Mouse (Mus musculus): ENCODE results near the gene Fam72a. TPM values are rescaled to one million over a fixed set of nuclear protein-coding genes. Genes with fewer than 3 reads are reported as not detected.

The Fam72a gene
- polyA plus RNA-seq, 1 experiment from 2014 or later = 2.5 TPM

DNA sequence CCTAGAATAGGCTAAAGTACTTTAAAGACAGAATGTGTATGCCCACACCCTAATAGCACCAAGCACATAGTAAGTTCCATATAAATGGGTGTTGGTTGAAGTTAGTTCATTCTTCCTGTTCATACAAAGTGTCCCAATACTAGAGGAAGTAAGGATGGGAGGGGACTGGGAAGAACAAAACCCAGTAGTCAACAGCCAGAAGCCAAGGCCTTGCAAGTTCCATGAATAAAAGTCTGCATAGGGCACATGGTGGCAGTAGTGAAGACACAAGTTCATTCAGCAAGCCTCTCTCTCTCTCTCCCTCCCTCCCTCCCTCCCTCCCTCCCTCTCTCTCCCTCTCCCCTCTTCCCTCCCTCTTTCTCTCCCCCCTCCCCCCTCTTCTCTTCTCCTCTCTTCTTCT, 16.6 kb upstream of the Fam72a start:
- H3K4me3 ChIP-seq = no peak overlapping the region
- no peak overlapping the region for H3K4me2 ChIP-seq (replicated peaks)
- H3K36me3 ChIP-seq = no peaks in the 10 kb centered on the region; the same call in 1 of the 2 replicates
- H3K27ac ChIP-seq = no peak overlapping the region
- H3K27me3 ChIP-seq = no peaks in the 10 kb centered on the region
- 0 out of 2 replicates have a peak, but pooled peaks cover 2% of the 10 kb centered on the region for H3K4me1 ChIP-seq
- no peak for ATAC-seq (ENCODE audit: low FRiP score, low read depth)
- H3K9me3 ChIP-seq = no peaks in the 10 kb centered on the region
- H3K9ac ChIP-seq = no peak overlapping the region

DNA sequence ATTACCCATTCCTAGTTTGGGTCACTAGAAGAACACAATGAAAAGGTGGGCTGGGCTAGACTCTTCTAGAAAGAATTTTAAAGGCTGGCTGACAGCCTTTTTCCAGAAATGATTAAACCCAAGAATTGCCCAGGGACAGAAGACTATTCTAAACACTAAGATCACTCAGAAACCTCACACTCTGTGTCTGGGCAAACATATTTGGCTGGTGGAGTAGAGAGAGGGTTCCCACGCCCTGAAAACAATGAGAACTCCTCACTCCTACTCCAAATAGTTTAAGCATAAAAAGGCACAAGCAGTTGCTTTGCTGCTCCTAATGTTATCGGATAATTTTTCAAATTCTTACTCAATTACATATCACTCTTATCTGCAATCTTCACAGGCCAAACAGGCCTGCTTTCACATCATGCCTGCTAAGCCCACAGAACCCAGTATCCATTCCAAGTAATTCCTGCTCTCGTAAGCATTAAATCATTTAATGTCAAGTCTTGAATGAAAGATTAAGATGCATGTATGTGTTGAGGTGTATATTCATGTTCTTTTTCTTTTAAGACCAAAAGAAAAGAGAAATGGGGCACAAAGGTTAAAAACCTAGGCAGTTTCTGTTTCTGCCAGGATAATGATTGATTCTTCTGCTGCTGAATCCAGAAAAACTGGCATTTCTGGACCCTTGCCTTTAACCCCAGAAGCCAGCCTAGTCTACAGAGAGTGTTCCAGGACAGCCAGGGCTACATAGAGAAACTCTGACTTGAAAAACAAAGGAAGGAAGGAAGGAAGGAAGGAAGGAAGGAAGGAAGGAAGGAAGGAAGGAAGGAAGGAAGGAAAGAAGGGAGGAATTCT, 15.8 kb upstream of the Fam72a start:
- no peaks in the 10 kb centered on the region for H3K9me3 ChIP-seq
- no peak overlapping the region for H3K4me3 ChIP-seq
- no peak overlapping the region for H3K27ac ChIP-seq
- ATAC-seq (ENCODE audit: low FRiP score, low read depth) = no peak
- H3K9ac ChIP-seq = no peak overlapping the region
- H3K27me3 ChIP-seq = no peaks in the 10 kb centered on the region
- WGBS = 76% methylated on average over 3 of the region's 3 CpGs
- no peaks in the 10 kb centered on the region; the same call in 1 of the 2 replicates for H3K36me3 ChIP-seq
- H3K4me2 ChIP-seq (replicated peaks) = no peak overlapping the region
- H3K4me1 ChIP-seq = 0 out of 2 replicates have a peak, but pooled peaks cover 2% of the 10 kb centered on the region

- Histone ChIP-seq H3K4me1 (0 out of 2 replicates have a peak, but pooled peaks cover 2% of the 10 kb centered on the region), H3K27me3 (no peaks in the 10 kb centered on the region), H3K9ac (no peak overlapping the region), H3K27ac (no peak overlapping the region), H3K9me3 (no peaks in the 10 kb centered on the region), H3K36me3 (no peaks in the 10 kb centered on the region; the same call in 1 of the 2 replicates), H3K4me3 (no peak overlapping the region), H3K4me2 (replicated peaks) (no peak overlapping the region)
- no peak for ATAC-seq (ENCODE audit: low FRiP score, low read depth)
- WGBS = 93% methylated on average over 2 of the region's 2 CpGs
Observed at GRCm38 (mm10) chr1:131513136-131513535, 14.6 kb upstream of the Fam72a start.

GRCm38 (mm10) chr1:131514197-131514596, 13.5 kb upstream of the Fam72a start:
- Histone ChIP-seq H3K4me3 (no peak overlapping the region), H3K36me3 (no peaks in the 10 kb centered on the region; the same call in 1 of the 2 replicates), H3K27me3 (no peaks in the 10 kb centered on the region), H3K27ac (no peak overlapping the region), H3K4me1 (0 out of 2 replicates have a peak, but pooled peaks cover 2% of the 10 kb centered on the region), H3K4me2 (replicated peaks) (no peak overlapping the region), H3K9ac (no peak overlapping the region), H3K9me3 (no peaks in the 10 kb centered on the region)
- WGBS = 57% methylated on average over 1 of the region's 1 CpGs
- no peak for ATAC-seq (ENCODE audit: low FRiP score, low read depth)

DNA sequence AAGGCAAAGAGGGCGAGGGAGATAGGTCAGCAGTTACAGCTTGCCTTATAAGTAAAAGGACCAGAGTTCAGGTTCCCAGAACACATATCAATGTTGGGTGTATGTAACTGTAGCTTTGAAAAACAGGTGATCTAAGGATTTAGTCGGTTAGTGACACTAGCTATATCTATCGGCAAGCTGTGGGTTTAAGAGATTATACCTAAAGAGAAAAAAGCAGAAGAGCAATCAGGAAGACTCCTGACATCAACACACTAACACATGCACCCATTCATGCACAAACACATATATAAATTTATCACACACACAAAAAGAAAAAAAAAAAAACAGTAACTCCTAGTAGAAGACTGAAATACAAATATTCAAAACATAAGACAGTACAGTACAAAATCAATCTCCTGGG, 11.1 kb upstream of the Fam72a start:
- 92% methylated on average over 3 of the region's 3 CpGs for WGBS
- no peak overlapping the region for H3K27ac ChIP-seq

GRCm38 (mm10) chr1:131523794-131524193, 3.9 kb upstream of the Fam72a start:
- Histone ChIP-seq H3K27me3 (no peaks in the 10 kb centered on the region), H3K4me3 (peak overlapping the region; percentile 84), H3K27ac (no peak overlapping the region)

More for the DNA sequence above, 11.1 kb upstream of the Fam72a start:
- Histone ChIP-seq H3K9ac (no peak overlapping the region), H3K36me3 (no peaks in the 10 kb centered on the region), H3K27me3 (no peaks in the 10 kb centered on the region), H3K4me1 (peaks cover 17% of the 10 kb centered on the region), H3K4me3 (no peak overlapping the region), H3K4me2 (replicated peaks) (no peak overlapping the region), H3K9me3 (no peaks in the 10 kb centered on the region)
- no peak for ATAC-seq (ENCODE audit: low FRiP score, low read depth)

GRCm38 (mm10) chr1:131525101-131525585, 2.6 kb upstream of the Fam72a start:
- peak overlapping the region; percentile 84 for H3K4me3 ChIP-seq
- peak overlapping the region; percentile 97; the same call in 1 of the 2 replicates for H3K27ac ChIP-seq
- H3K9ac ChIP-seq = peak overlapping the region; percentile 88
- under 1% methylated on average over 26 of the region's 26 CpGs for WGBS
- no peaks in the 10 kb centered on the region for H3K36me3 ChIP-seq
- H3K9me3 ChIP-seq = no peaks in the 10 kb centered on the region
- peak overlapping the region; percentile 94 for H3K4me2 ChIP-seq (replicated peaks)
- no peaks in the 10 kb centered on the region for H3K27me3 ChIP-seq
- H3K4me1 ChIP-seq = peaks cover 62% of the 10 kb centered on the region
- ATAC-seq (ENCODE audit: low FRiP score, low read depth) = no peak

More at GRCm38 (mm10) chr1:131523794-131524193, 3.9 kb upstream of the Fam72a start:
- H3K9ac ChIP-seq = 0 out of 2 replicates have a peak overlapping the region, but pooled peaks have one; percentile 9
- H3K4me1 ChIP-seq = peaks cover 56% of the 10 kb centered on the region
- H3K4me2 ChIP-seq (replicated peaks) = peak overlapping the region; percentile 94
- 35% methylated on average over 3 of the region's 3 CpGs for WGBS
- H3K36me3 ChIP-seq = no peaks in the 10 kb centered on the region
- no peaks in the 10 kb centered on the region for H3K9me3 ChIP-seq
- no peak for ATAC-seq (ENCODE audit: low FRiP score, low read depth)

DNA sequence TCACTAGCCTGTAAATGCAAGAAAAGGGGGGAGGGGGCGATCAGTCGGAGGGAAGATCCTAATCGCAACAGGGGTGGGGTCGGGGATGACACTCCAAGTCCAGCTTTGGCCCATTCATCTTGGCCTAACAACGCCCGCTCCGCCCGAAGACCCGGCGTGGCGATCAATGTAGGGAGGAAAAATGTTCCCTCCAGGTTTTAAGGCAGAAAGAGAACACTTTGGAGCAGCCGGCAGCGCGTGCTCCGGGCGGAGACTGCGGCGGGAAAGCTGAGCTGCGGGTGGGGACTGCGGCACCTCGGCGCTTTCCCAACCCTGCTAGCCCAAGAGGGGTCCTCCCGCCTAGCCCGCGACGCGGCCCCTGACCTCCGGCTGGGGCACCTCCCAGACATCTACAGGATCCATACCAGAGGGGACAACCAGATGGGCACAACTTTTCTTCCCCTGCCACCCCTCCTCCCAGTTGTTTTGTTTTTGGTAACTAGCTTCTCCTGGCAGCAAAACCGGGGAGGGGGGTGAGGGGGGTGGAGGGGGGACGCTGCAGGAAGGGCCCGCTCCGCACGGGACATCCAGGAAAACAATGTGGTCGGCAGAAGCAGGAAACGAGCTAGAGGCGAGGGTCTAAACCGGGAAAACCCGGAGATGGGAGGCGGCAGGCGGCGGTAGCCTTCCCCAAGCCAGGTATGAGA, 2.0 kb upstream of the Fam72a start:
- no peak for ATAC-seq (ENCODE audit: low FRiP score, low read depth)
- whole genome bisulfite sequencing = under 1% methylated on average over 41 of the region's 41 CpGs

DNA sequence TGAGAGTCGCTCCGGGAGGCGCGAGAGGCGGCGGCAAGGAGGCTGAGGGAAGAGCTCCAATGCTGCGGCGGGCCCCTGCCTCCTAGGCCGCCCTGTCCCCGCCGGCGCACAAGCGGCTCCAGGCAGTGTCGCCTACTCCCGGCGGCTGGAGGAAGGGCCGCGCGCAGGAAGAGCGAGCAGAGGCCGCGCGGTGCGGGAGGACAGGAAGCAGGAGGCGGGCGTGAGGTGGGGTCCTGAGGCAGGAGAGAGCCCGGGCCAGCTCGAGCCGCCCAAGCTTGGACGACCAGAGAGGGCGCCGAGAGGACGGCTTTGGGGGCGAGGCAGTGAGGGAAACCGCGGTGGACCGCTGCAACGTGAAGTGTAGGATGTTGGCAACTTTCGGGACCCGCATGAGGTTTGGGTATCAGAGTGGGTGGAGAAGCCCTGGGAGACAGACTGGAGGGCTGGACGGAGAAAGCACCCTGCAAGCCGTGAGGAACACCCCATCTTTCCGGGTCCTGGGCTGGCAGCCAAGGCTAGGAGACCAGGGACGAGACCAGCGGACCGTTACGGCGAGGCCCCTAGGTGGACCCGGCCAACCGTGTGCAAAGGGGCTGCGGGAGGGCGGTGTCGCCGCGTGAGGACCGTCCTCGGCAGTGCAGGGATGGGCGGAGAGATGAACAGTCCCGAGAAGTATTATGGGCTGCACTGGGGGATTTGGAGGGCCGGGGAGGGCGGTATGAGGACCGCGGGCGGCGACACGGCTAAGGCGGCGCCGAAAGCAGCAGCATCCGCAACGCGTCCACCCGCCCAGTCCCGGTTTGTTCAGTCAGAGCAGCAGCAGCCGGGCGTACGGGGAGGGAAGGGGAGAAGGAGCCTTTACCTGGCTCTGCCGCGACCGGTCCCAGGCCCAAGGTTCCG, 1.1 kb upstream of the Fam72a start:
- Histone ChIP-seq H3K4me3 (peak overlapping the region; percentile 84), H3K4me2 (replicated peaks) (peak overlapping the region; percentile 94), H3K9ac (peak overlapping the region; percentile 88), H3K4me1 (peaks cover 55% of the 10 kb centered on the region), H3K36me3 (no peaks in the 10 kb centered on the region), H3K27me3 (no peaks in the 10 kb centered on the region), H3K27ac (peak overlapping the region; percentile 97), H3K9me3 (no peaks in the 10 kb centered on the region)
- under 1% methylated on average over 81 of the region's 81 CpGs for WGBS
- peak; percentile 20 for ATAC-seq (ENCODE audit: low FRiP score, low read depth)

More for the DNA sequence above, 2.0 kb upstream of the Fam72a start:
- Histone ChIP-seq H3K27me3 (no peaks in the 10 kb centered on the region), H3K4me1 (peaks cover 61% of the 10 kb centered on the region), H3K27ac (peak overlapping the region; percentile 97), H3K4me3 (peak overlapping the region; percentile 84), H3K4me2 (replicated peaks) (peak overlapping the region; percentile 94), H3K9ac (peak overlapping the region; percentile 88), H3K36me3 (no peaks in the 10 kb centered on the region), H3K9me3 (no peaks in the 10 kb centered on the region)

GRCm38 (mm10) chr1:131528081-131528507, 391 bp downstream of the Fam72a start:
- WGBS = under 1% methylated on average over 34 of the region's 34 CpGs
- ATAC-seq (ENCODE audit: low FRiP score, low read depth) = no peak
- H3K36me3 ChIP-seq = no peaks in the 10 kb centered on the region
- no peaks in the 10 kb centered on the region for H3K27me3 ChIP-seq
- peak overlapping the region; percentile 94 for H3K4me2 ChIP-seq (replicated peaks)
- H3K4me1 ChIP-seq = peaks cover 42% of the 10 kb centered on the region
- peak overlapping the region; percentile 73 for H3K4me3 ChIP-seq
- H3K9me3 ChIP-seq = no peaks in the 10 kb centered on the region
- H3K27ac ChIP-seq = peak overlapping the region; percentile 80; the same call in 1 of the 2 replicates
- H3K9ac ChIP-seq = peak overlapping the region; percentile 73

DNA sequence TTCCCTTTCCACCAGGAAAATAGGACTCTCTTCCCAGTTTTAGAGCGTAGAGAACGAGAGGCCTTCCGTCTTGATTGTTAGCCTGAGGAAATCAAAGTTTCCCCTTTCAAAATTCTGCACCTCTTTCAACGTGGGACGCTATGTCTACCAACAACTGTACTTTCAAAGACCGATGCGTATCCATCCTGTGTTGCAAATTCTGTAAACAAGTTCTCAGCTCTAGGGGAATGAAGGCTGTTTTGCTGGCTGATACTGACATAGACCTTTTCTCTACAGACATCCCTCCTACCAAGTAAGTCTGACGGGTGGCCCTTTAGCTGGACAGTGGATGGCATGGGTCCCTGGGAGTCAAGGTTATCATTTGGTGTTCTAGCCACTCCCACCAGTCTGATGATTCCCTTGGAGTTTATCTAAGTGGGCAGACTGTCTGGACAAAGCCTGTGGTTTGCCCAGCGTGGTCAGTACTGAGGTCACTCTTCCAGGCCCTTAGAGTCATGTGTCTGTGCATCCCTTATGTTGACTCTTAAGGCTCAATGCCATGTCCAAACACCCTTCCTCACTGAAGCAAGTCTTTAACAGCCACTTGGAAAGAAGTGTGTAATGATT, 961 bp downstream of the Fam72a start:
- Histone ChIP-seq H3K9me3 (no peaks in the 10 kb centered on the region), H3K27me3 (no peaks in the 10 kb centered on the region), H3K27ac (no peak overlapping the region), H3K4me2 (replicated peaks) (peak overlapping the region; percentile 94), H3K4me3 (peak overlapping the region; percentile 73), H3K9ac (peak overlapping the region; percentile 73), H3K36me3 (no peaks in the 10 kb centered on the region), H3K4me1 (peaks cover 36% of the 10 kb centered on the region)
- WGBS = 3% methylated on average over 9 of the region's 9 CpGs
- no peak for ATAC-seq (ENCODE audit: low FRiP score, low read depth)
